Mouse (Mus musculus) liver, postnatal 0 days (tissue): ENCODE measurements at regions not wholly inside any gene's neighbourhood (a gene's known extent, or its start where the extent isn't known, plus 50 kb on each side); places are given as distances from the start of the nearest gene placed in this dataset.

Source experiments
- CTCF ChIP-seq: sonication (generic); IDR thresholded peaks from 2 replicates; pipeline ENCODE4 v1.5.1; 2016; ENCODE audit warnings: antibody characterized with exemption, low read depth
- EP300 ChIP-seq: IDR thresholded peaks from 2 replicates; pipeline ENCODE4 v1.6.1; 2016; ENCODE audit warnings: antibody characterized with exemption, low read depth, mild to moderate bottlenecking

GRCm38 (mm10) chr5:64709146-64709545 is 94.0 kb upstream of the Klf3 start:
- no peak for TF ChIP-seq CTCF
- TF ChIP-seq EP300: no peak
